Mouse (Mus musculus): ENCODE results near the gene Slc44a2.

Gene Slc44a2

DNA sequence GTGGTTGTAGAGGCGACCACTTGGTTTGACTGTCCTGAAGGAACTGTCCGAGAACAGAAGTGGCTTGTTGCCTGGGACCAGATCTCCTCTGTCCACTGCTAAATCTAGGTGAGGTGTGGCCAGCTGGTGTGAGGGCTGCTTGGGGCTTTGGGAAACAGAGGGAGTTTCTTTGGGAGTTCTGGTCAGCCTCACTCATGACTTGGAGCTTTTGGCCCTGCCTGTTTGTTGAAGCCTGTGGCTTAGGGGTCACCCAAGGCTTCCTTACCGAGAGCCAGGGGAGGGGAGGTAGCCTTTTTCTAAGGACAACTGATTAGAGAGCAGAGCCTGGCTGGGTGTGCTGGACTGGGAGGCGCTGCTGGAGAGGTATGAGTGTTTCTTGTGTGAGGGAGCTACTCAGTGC lies 14.9 kb downstream of the Slc44a2 start:
- no peak for DNase-seq

DNA sequence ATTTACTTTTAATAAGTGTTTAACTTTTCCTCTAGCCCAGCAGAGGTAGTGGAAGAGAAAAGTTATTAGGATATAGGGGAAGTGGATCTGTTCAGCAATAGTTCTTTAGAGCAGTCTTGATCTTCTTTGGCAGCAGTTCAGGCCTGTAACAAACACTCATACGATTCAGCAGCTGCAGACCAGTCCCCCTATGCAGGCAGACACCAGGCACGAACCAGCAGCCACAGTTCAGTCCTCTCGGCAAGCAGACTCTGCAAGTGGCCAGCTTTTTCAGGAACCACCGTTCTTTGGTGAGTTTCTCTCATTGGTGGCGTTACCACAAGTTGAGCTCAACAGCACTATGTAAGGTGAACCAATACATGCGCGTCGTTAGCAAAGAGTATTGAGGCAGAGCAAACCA lies 16.0 kb downstream of the Slc44a2 start:
- no peak for DNase-seq

DNA sequence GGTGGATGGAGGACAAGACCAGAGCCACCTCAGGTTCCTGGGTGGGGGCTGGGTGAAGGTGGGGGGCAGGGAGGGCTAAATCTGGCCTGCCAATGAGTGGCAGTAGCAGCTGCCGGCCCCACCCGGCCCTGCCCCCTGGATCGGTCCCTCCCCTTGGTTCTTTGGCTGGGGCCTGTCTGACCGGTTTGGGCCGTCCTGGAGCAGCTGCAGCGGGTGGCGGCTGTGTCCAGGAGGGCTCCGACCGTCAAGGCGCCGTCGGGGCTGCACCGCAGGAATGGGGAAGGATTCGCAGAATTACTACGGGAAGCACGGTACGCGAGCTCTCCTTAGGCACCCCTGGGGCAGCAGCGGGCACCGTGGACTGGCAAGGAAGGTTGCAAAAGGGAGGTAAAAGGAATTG lies 17.2 kb downstream of the Slc44a2 start:
- no peak for DNase-seq

- no peak for DNase-seq
Measured at GRCm38 (mm10) chr9:21340411-21340810, 19.9 kb downstream of the Slc44a2 start.

DNA sequence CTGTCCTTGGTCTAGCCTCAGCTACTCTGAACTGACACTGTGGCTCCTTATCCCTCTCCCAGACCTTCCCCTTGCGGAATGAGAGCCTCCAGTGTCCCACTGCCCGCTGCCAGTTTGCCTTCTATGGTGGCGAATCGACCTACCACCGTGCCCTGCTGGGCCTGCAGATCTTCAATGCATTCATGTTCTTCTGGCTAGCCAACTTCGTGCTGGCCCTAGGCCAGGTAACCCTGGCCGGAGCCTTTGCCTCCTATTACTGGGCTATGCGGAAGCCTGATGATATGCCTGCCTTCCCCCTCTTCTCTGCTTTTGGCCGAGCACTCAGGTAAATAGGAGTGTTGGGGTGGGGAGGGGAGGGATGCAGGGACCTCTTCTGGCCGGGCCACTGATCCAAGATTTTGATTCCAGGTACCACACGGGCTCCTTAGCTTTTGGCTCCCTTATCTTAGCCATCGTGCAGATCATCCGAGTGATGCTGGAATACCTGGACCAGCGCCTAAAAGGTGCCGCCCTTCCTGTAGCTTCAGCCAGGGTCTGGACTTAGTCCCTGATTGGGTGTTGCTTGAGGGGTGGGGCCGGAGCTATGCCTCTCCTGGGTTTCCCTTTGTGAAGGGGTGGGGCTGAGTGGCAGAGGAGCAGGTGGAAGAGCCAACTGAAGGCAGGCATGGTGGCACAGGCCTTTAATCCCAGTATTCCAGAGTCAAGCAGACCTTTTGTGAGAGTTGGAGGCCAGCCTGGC lies 26.3 kb downstream of the Slc44a2 start:
- DNase-seq: no peak

- DNase-seq: no peak
Measured at GRCm38 (mm10) chr9:21348152-21348551, 27.7 kb downstream of the Slc44a2 start.

GRCm38 (mm10) chr9:21351178-21351577 lies 30.7 kb downstream of the Slc44a2 start:
- DNase-seq: no peak

DNA sequence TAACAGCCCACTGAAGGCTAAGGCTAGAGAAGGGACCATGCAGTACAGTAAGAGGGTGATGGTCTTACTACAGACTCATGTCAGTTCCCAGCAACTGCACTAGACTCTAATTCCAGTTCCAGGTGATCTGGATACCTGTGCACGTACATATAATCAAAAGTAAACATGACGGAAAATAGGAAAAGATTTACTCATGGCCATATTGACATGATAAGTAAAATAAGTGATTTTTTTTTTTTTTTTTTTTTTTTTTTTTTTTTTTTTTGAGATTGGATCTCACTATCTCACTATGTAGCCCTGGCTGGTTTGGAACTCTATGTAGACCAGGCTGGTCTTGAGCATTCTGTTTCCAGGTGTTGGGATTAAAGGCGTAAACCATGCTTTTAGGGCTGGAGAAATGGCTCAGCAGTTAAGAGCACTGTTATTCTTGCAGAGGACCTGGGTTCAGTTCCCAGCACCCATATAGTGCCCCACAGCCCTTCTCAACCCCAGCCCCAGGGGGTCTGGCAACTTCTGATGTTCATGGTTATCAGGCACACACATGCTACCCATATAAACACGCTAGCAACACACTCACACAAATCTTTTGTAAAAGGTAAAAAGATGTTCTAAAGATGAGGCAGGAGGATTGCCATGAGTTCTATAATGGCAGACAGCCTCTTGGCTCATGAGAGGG lies 31.3 kb downstream of the Slc44a2 start:
- DNase-seq: no peak

GRCm38 (mm10) chr9:21352463-21353372 lies 32.2 kb downstream of the Slc44a2 start:
- no peak for DNase-seq

GRCm38 (mm10) chr9:21353373-21353686 lies 32.8 kb downstream of the Slc44a2 start:
- no peak for DNase-seq

GRCm38 (mm10) chr9:21354796-21355195 lies 34.3 kb downstream of the Slc44a2 start:
- no peak for DNase-seq

DNA sequence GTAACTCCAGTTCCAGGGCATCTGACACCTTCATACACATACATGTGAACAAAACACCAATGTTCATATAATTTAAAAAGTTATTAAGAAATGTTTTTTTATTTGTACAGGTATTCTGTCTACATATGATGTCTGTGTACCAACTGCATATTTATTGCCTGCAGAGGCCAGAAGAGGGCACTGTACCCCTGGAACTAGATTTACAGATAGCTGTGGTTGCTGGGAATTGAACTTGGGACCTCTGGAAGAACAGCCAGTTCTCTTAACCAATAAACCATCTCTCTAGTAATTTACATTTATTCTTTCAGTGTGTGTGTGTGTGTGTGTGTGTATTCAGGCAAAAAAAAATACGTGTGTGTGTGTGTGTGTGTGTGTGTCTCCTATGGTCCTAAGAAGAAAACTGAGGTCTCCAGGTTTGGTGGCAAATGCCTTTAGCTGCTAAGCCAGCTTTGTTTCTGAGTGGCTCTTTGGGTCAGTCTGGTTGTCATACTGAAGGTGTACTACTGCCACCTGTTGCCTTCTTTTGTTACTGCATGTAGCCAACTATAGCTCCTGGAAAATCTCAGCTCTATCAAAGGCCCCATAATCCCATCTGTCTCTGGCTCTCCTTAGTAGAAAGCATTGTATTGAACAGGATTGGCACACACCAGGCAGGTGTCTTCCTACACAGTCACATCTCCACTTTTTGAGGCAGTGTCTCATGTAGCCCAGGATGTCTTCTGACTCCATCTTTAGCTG lies 36.7 kb downstream of the Slc44a2 start:
- peak in 1 of 2 experiments; percentile 65 for DNase-seq

DNA sequence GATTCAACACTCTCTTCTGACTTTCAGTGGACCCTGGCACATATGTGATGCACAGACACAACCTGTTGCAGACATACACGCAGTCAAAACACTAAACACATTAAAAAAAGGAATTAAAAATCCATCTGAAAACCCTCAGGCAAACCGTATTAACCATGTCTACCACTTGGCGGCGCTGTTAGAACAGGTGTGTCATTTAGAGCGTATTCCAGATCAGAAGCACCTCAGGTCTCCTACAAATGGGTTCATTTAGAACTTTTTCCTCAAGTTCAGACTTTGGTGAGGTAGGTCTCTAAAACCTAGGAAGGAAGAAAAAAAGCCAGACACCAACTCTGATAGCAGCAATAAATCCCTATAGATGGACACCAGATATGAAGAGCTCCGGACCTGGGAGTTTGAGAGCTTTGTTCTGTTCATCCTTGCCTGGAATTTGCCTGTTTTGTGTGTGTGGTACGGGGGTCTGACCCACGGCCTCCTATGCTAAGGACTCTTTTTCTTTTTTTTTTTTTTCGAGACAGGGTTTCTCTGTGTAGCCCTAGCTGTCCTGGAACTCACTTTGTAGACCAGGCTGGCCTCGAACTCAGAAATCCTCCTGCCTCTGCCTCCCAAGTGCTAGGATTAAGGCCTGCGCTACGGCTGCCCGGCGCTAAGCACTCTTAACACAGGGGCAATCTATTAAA lies 46.2 kb downstream of the Slc44a2 start:
- DNase-seq: peak; percentile 43 to 74

DNA sequence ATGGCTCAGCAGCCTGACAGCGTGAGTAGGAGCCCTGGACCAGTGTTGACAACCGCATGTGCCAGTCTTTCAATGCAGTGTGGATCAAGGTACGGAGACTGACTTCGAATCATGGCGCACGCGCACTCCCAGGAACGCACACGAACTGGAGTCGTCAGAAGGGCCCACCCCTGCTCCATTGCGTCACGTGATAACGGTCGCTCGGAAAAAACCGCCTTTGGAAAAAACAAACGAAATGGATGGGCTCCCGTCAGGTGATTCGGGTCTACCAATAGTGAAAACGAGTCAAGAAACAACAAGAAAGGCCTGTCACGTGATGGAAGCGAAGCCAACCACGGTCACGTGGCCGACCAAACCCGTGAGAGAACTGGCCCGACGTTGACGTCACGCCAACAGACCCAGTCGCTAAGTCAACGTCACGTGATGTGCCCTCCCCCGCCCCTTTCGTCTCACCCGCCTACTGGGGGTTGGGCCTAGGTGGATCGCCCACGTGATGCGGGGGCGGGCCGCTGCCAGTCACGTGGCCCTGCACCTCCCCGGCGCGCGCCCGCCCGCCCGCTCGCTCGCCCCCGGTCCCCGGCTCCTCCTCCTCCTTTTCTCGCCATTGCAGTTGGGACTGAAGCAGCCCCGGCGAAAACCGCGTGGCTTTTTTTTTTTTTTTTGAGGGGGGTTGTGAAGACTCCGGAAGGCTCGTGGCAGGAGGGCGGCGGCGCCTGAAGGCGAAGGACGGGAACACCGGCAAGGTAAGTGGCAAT lies 47.0 kb downstream of the Slc44a2 start, which contains the start of gene Ilf3:
Gene Ilf3 (plus strand): TSS at position 515 of the 755 bp plus-strand sequence.
- peak; percentile 99 for DNase-seq

- DNase-seq: peak; percentile 70 to 75
Measured at GRCm38 (mm10) chr9:21368131-21368584, 47.7 kb downstream of the Slc44a2 start.

GRCm38 (mm10) chr9:21369080-21369479 lies 48.6 kb downstream of the Slc44a2 start:
- no peak for DNase-seq

- no peak for DNase-seq
Measured at GRCm38 (mm10) chr9:21370876-21371275, 50.4 kb downstream of the Slc44a2 start.

GRCm38 (mm10) chr9:21372508-21372907 lies 52.0 kb downstream of the Slc44a2 start:
- DNase-seq: no peak

DNA sequence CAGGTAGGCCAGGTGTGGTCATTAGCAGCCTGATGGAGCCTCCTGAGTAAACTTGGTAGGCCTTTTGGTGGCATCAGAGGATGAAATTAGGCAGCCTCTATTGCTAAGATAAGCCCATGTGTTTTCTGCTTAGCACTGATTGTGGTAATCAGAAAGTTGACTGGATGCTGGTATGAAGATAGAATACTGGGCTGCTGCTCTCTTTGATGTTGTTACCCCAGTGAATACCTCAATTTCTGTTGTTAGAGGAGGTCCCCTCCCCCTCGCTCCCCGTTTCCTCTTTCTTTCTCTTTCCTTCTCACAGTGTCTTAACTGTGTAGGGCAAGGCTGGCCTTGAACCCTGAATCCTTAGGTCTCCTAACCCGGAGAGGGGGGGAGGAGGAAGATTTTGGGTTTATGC lies 58.7 kb downstream of the Slc44a2 start:
- DNase-seq: peak in 1 of 2 experiments; percentile 23

DNA sequence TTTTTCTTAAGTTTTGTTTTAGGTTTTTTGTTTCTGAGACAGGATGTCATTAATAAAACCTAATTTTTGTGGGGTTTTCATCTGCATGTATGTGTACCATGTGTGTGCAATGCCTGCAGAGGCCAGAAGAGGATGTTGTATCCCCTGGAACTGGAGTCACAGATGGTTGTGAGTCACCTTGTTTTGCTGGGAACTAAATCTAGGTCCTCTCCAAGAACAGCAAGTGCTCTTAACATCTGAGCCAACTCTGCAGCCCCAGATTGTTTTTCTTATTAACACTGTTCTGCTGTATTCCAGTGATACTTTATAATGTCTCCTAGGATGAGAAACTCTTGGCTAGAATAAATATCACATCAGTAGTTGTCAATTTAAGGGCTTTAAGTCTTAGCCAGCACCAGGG lies 60.4 kb downstream of the Slc44a2 start:
- no peak for DNase-seq

DNA sequence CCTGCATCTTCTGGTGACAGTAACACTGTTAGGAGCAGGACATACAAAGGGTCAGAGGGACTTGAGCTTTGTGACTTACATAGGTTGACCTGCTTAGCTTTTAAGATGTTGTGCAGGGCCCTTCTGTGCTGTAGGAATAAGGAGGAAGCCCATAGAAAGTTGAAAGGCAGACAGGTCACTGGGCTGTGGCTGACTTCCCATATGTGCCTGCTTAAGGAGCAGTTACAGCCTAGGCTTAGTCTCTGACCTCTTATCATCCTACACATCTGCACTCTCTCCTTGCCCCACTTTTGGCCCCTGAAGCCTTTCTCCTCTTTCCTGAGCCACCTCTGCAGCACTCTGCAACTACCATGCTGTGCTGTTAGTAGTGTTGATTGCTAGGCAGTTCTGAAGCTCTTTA lies 63.5 kb downstream of the Slc44a2 start:
- DNase-seq: no peak
